Mouse (Mus musculus) myocyte (in vitro differentiated cells): ENCODE measurements around the gene Hist1h2ag.

ENCODE experiments used
- E2F4 ChIP-seq: IDR thresholded peaks from one replicate; pipeline ENCODE4 v1.6.1; 2011; ENCODE audit warnings: mild to moderate bottlenecking, control low read depth, moderate library complexity; ENCODE audit not compliant: insufficient read depth
- POLR2A ChIP-seq: IDR thresholded peaks from one replicate; pipeline ENCODE4 v1.6.1; 2011; ENCODE audit warnings: low read depth, mild to moderate bottlenecking, control low read depth, moderate library complexity; ENCODE audit not compliant: insufficient read length
- TCF3 ChIP-seq: IDR thresholded peaks from one replicate; pipeline ENCODE4 v1.6.1; 2011; ENCODE audit warnings: low read depth, control low read depth; ENCODE audit not compliant: insufficient read length

- TF ChIP-seq E2F4, result no peak
- no peak for TF ChIP-seq TCF3
- no peak for TF ChIP-seq POLR2A
These were observed 1.9 kb upstream of the Hist1h2ag start for GRCm38 (mm10) chr13:22044432-22045155.
